Mouse (Mus musculus): ENCODE data around the gene Nyx. TPM values are rescaled to one million over a fixed set of nuclear protein-coding genes. Genes with fewer than 3 reads are reported as not detected.
"Not testable (repeated sequence)": the region's sequence is repeated elsewhere in the genome, so short reads cannot be mapped to it uniquely, and the experiment has no call there.

Nyx gene
- polyA plus RNA-seq (2015; fragmentation: Nextera tagmentation; extraction: Ambion mirVana): 0.06 and 0.18 TPM in 2 replicates

DNA sequence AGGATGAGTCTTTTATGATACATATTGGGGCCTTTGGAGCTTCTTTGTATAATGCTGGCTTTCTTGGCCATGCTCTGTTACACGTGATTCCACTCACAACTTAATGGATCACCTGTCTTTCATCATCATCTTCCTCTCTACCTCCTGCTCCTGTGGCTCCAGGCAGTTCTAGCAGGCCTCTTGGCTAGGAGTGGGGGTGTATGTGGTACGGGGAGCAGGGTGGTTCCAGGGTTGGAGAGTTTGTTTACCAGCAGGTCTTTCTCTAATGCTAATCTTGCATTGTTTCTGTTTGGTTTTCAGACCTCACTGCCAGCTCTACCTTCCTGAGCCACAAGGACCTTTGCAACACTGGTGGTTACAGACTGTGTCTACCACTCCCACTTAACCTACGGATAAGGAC lies at the start of gene Nyx:
Nyx (plus strand) TSS at position 301 of the 400 bp plus-strand sequence.
- H3K27ac ChIP-seq: no peak within 1 kb of the TSS

DNA sequence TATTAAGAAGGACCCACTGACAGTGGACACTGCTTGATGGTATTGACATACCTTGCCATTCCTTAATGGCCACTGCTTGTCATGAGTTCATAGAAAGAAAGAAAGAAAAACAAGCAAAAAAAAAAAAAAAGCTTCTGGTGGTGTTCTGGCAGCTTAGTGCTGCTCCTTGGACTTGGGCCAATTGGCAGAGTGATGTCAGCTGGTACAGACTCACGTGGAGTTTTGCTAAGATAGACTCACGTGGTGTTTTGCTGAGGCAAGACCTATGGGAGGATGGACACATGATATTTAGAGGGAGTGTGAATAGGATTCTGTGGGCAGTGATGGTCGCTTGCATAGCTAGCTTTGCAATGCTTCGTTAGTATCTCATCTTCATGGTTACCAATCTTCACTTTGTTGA lies 43.9 kb upstream of the Nyx start:
- no peak overlapping the region for H3K9ac ChIP-seq
- H3K4me3 ChIP-seq: no peak overlapping the region
- no peak overlapping the region for H3K27ac ChIP-seq
- no peak for ATAC-seq (replicated peaks; ENCODE audit: insufficient number of reproducible peaks, insufficient read depth, low FRiP score, low read depth)
- 42% methylated on average over 4 of the region's 4 CpGs for WGBS
- no peak overlapping the region for H3K4me2 ChIP-seq
- no peaks in the 10 kb centered on the region for H3K36me3 ChIP-seq
- peaks cover 10% of the 10 kb centered on the region for H3K27me3 ChIP-seq
- no peaks in the 10 kb centered on the region for H3K4me1 ChIP-seq (replicated peaks)
- H3K9me3 ChIP-seq (replicated peaks): no peaks in the 10 kb centered on the region

More for the DNA sequence above, at the start of gene Nyx:
- no peak within 1 kb of the TSS for H3K9ac ChIP-seq
- H3K4me2 ChIP-seq: no peak within 1 kb of the TSS
- H3K36me3 ChIP-seq: no peaks in the 10 kb centered on the region
- H3K27me3 ChIP-seq: peaks cover 4% of the 10 kb centered on the region; the same call in 1 of the 2 replicates
- H3K4me1 ChIP-seq (replicated peaks): 0 out of 2 replicates have a peak, but pooled peaks cover 4% of the 10 kb centered on the region
- H3K9me3 ChIP-seq (replicated peaks): no peaks in the 10 kb centered on the region
- 76% methylated on average over 3 of the region's 3 CpGs for WGBS
- H3K4me3 ChIP-seq: no peak within 1 kb of the TSS
- no peak for ATAC-seq (replicated peaks; ENCODE audit: insufficient number of reproducible peaks, insufficient read depth, low FRiP score, low read depth)

DNA sequence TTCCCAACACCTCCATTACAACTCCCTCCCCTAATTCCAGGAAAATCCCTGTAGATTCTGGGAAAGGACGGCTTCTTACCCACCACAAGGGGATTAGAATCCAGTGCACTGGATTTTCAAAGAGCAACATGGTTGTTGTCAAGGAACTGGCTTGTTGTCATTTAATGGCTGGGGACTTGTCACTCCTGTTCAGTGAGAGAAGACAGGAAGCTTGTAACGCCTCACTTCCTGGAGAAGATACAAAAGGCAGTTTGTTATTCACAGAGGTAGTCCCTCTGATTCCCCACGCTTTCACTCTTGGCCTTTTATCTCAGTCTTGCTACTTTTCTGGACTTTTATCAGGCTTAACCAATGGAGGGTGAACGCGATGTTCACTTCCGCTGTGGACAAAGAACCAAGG lies 34.5 kb upstream of the Nyx start:
- H3K27ac ChIP-seq: no peak overlapping the region
- H3K9ac ChIP-seq: no peak overlapping the region
- no peak for ATAC-seq (replicated peaks; ENCODE audit: insufficient number of reproducible peaks, insufficient read depth, low FRiP score, low read depth)
- peaks cover 20% of the 10 kb centered on the region for H3K27me3 ChIP-seq
- H3K9me3 ChIP-seq (replicated peaks): no peaks in the 10 kb centered on the region
- H3K36me3 ChIP-seq: no peaks in the 10 kb centered on the region
- no peak overlapping the region for H3K4me2 ChIP-seq
- H3K4me1 ChIP-seq (replicated peaks): no peaks in the 10 kb centered on the region
- H3K4me3 ChIP-seq: no peak overlapping the region
- WGBS: 44% methylated on average over 6 of the region's 6 CpGs

DNA sequence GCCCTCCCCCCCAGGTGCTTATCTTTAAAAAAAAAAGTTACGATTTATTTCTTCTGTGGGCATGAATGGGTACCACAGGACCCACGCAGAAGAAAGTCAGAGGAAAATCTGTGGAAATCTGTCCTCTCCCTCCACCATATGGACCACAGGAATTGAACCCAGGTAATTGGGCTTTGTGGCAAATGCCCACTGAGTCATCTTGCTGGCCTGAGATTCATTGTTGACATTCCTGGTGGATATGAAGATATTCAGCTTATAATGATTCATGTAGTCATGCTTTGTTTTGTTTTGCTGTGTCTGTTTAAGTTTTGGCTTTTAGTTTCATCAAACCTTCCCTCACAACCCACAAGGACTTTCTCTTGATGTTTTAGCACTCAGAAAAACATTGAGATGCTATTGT lies 29.9 kb upstream of the Nyx start:
- peaks cover 13% of the 10 kb centered on the region for H3K27me3 ChIP-seq
- H3K4me2 ChIP-seq; H3K4me3 ChIP-seq; ATAC-seq (replicated peaks; ENCODE audit: insufficient number of reproducible peaks, insufficient read depth, low FRiP score, low read depth); H3K36me3 ChIP-seq; H3K4me1 ChIP-seq (replicated peaks); H3K9ac ChIP-seq; H3K9me3 ChIP-seq (replicated peaks); H3K27ac ChIP-seq: not testable (repeated sequence)
- WGBS: 77% methylated on average over 2 of the region's 2 CpGs

DNA sequence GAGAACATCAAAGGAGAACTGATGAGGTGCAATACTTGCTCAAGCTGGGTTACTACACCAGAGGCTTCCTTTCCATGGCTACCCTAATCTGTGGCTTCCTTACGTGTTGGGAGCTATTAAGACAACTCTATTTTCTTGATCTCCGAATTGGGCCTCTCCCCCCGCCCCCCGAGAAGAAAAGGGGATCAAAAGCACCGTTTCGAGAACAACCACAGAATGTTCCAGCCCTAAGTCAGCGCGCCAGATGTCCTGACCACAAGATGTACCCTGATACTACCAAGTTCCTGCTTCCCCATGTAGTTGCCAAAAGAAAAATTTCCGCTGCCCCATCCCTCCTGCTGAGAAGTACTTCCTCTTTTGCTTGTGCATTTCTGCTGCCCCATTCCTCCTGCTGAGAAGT lies 9.4 kb upstream of the Nyx start:
- not testable (repeated sequence) for H3K4me2 ChIP-seq; H3K4me3 ChIP-seq; ATAC-seq (replicated peaks; ENCODE audit: insufficient number of reproducible peaks, insufficient read depth, low FRiP score, low read depth); H3K9ac ChIP-seq; H3K9me3 ChIP-seq (replicated peaks); H3K27ac ChIP-seq; H3K4me1 ChIP-seq (replicated peaks); H3K36me3 ChIP-seq
- 83% methylated on average over 9 of the region's 9 CpGs for WGBS
- H3K27me3 ChIP-seq: peaks cover 10% of the 10 kb centered on the region; the same call in 1 of the 2 replicates

DNA sequence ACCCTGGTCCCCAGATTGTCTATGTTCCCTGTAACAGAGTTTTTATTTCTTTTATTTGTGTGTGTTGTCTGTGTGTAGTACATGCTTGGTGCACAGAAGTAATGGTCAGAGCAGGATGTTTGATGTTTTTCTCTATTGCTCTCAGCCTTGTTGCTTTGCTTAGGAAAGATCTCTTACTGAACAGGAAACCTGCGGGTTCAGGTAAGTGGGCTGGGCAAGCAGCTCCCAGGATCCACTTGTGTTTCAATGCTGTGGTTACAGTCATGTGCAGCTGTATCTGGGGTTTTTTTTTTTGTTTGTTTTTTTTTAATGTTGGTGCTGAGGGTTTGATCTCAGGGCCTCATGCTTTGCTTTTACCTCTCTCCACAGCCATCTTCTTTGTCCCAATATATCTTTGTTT lies 7.1 kb upstream of the Nyx start:
- no peak for ATAC-seq (replicated peaks; ENCODE audit: insufficient number of reproducible peaks, insufficient read depth, low FRiP score, low read depth)
- H3K9ac ChIP-seq: no peak overlapping the region
- H3K27me3 ChIP-seq: peaks cover 4% of the 10 kb centered on the region; the same call in 1 of the 2 replicates
- no peak overlapping the region for H3K4me3 ChIP-seq
- 81% methylated on average over 1 of the region's 1 CpGs for WGBS
- no peak overlapping the region for H3K4me2 ChIP-seq
- H3K27ac ChIP-seq: no peak overlapping the region
- H3K9me3 ChIP-seq (replicated peaks): no peaks in the 10 kb centered on the region
- 0 out of 2 replicates have a peak, but pooled peaks cover 4% of the 10 kb centered on the region for H3K4me1 ChIP-seq (replicated peaks)
- H3K36me3 ChIP-seq: no peaks in the 10 kb centered on the region

DNA sequence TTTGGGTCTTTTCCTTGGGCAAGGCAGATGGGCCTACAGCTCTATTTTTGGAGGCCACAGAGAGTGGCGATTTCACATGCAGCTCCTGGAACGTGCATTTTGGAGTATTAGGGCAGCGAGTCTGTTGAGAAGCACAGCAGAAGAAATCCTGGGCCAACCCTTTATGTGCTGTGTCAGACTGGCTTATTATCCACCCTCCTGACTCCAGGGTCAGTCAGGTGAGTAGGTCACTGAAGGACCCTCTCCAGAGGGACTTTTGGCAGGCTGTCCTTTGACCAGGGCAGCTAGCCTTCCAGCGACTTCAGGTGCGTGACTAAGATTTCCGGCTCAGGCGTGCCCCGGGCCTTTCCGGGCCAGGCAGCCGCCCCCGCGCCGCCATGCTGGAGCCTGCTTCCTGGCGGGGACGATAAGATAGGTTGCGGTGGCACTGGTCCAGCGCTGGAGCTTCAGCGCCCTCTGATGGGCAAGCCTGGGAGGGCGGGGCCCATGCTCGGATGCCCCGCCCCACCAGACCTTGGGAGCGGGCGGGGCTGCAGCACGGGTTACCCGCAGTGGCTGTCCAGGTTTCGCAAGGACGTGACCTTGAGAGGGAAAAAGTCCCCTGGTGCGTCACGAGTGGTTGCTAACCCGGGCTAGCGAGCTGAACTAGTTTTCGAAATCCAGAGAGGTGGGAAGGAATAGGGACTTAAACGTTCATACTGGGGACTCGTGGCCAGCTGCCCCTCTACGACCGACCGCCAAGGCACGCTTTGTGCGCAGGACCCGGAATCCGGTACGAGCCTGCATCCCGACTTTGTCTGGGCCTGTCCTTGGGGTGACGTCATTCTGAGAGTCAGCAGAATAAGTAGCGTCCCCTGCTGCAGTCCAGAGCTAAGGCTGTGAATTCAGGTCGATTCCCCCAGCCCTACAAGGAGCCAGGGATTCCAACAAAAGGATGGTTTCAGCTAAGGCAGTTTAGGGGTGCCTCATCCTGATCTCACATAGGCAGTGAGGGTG lies 4.3 kb upstream of the Nyx start:
- Histone ChIP-seq H3K9me3 (replicated peaks) (no peaks in the 10 kb centered on the region), H3K9ac (peak overlapping the region; percentile 43), H3K36me3 (no peaks in the 10 kb centered on the region), H3K27ac (peak overlapping the region; percentile 84), H3K4me1 (replicated peaks) (0 out of 2 replicates have a peak, but pooled peaks cover 4% of the 10 kb centered on the region), H3K4me3 (peak overlapping the region; percentile 43), H3K4me2 (peak overlapping the region; percentile 58), H3K27me3 (no peaks in the 10 kb centered on the region)
- ATAC-seq (replicated peaks; ENCODE audit: insufficient number of reproducible peaks, insufficient read depth, low FRiP score, low read depth): peak; percentile 93
- WGBS: 10% methylated on average over 46 of the region's 46 CpGs

DNA sequence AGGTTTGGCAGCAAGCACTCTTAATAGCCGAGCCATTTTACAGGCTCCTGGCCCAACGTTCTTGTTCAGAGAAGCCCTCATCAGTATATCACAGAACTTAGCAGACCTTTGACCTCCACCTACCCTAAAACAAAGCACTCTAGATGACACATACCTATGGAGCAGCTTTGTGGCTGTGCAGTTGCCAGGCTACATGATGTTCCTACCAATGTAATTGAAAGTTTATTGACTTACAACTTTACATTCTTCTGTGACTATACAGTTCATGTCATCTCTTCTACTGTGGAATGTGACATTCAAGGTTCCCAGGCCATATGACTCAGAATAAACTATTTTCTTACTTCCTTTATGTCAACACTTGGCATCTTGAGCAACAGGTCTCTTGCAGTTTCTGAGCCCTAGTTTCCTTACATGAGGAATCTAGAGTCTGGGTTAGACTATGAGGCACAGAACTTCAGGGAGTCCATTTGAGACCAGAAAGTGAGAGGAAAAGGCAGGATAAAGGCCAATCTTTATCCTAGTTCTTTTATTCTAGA lies 2.9 kb upstream of the Nyx start:
- Histone ChIP-seq H3K36me3 (no peaks in the 10 kb centered on the region), H3K4me2 (no peak overlapping the region), H3K4me3 (no peak overlapping the region), H3K4me1 (replicated peaks) (0 out of 2 replicates have a peak, but pooled peaks cover 4% of the 10 kb centered on the region), H3K27me3 (peaks cover 3% of the 10 kb centered on the region; the same call in 1 of the 2 replicates), H3K9ac (no peak overlapping the region), H3K9me3 (replicated peaks) (no peaks in the 10 kb centered on the region), H3K27ac (no peak overlapping the region)
- ATAC-seq (replicated peaks; ENCODE audit: insufficient number of reproducible peaks, insufficient read depth, low FRiP score, low read depth): no peak
- 63% methylated on average over 2 of the region's 2 CpGs for whole genome bisulfite sequencing

DNA sequence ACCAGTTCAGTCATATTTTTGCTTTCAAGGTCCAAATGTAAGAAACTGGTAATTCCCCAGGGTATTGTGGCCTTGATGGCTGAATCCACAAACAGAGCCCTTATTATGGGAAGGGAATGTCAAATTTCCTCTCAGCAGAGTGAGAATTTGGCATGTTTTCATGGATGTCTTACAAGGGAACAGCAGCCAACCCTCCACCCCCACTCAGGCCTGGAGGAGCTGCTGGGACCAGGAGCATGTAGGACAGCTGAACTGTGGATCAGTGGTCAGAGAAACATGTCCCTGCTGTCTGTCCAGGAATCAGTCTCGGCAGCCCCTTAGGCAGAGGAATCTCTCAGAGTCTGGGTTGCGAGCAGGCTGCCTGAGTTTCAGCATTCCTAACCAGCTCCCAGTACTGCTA lies 771 bp downstream of the Nyx start:
- Histone ChIP-seq H3K36me3 (no peaks in the 10 kb centered on the region), H3K27me3 (peaks cover 6% of the 10 kb centered on the region), H3K27ac (no peak overlapping the region), H3K9ac (no peak overlapping the region), H3K4me2 (no peak overlapping the region), H3K4me3 (no peak overlapping the region), H3K4me1 (replicated peaks) (no peaks in the 10 kb centered on the region), H3K9me3 (replicated peaks) (no peaks in the 10 kb centered on the region)
- no peak for ATAC-seq (replicated peaks; ENCODE audit: insufficient number of reproducible peaks, insufficient read depth, low FRiP score, low read depth)
- 68% methylated on average over 2 of the region's 2 CpGs for WGBS

DNA sequence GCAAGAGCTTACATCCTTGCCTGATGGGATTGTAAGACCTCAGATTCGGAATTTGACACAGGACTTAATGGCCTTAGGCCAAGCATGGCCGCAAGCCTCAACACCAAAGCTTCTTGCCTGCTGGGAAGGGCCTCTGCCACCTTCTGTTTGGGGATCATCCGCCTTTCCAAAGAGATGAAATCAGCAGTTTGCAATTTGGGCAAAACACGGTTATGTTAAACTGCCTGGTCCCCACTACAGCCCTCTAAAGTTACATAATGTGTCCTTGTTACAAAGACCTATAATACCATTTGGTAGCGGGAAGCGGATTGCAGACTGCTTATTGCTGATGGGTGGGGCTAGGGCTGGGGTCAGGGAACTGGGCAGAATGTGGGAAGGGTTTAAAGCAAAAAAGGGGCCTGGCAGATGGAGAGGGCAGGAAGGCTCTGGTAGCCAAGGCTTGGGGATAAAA lies 1.2 kb downstream of the Nyx start:
- no peaks in the 10 kb centered on the region for H3K36me3 ChIP-seq
- no peak overlapping the region for H3K4me2 ChIP-seq
- H3K4me3 ChIP-seq: no peak overlapping the region
- WGBS: 77% methylated on average over 6 of the region's 6 CpGs
- no peak overlapping the region for H3K27ac ChIP-seq
- no peak for ATAC-seq (replicated peaks; ENCODE audit: insufficient number of reproducible peaks, insufficient read depth, low FRiP score, low read depth)
- no peaks in the 10 kb centered on the region for H3K9me3 ChIP-seq (replicated peaks)
- no peak overlapping the region for H3K9ac ChIP-seq
- H3K27me3 ChIP-seq: peaks cover 6% of the 10 kb centered on the region
- no peaks in the 10 kb centered on the region for H3K4me1 ChIP-seq (replicated peaks)

Measured in heart, embryonic 15.5 days (tissue).